Mouse (Mus musculus) ES-Bruce4 (cell line): ENCODE results near the gene Pbx1. TPM values are rescaled to one million over a fixed set of nuclear protein-coding genes. Genes with fewer than 3 reads are reported as not detected.

ENCODE experiments used
- H3K27ac ChIP-seq: 2 replicates; pipeline ENCODE4 v1.5.1; 2012; ENCODE audit warnings: low read length, inconsistent platforms; ENCODE audit not compliant: insufficient read depth
- H3K27me3 ChIP-seq: 2 replicates; pipeline ENCODE4 v1.6.1; 2012; ENCODE audit warnings: mild to moderate bottlenecking, low read length, inconsistent platforms; ENCODE audit not compliant: control insufficient read depth, poor library complexity, insufficient read depth, severe bottlenecking
- H3K36me3 ChIP-seq: 2 replicates; pipeline ENCODE4 v1.6.1; 2012; ENCODE audit warnings: inconsistent platforms, mild to moderate bottlenecking, low read length, moderate library complexity; ENCODE audit not compliant: control insufficient read depth, poor library complexity, insufficient read depth, severe bottlenecking
- H3K4me1 ChIP-seq: one replicate; pipeline ENCODE4 v1.8.1; 2011; ENCODE audit warnings: low read length; ENCODE audit not compliant: control insufficient read depth, insufficient read depth
- H3K4me3 ChIP-seq: 2 replicates; pipeline ENCODE4 v1.5.1; 2011; ENCODE audit warnings: low read depth, mild to moderate bottlenecking, low read length
- H3K9ac ChIP-seq: 2 replicates; pipeline ENCODE4 v1.6.1; 2012; ENCODE audit warnings: low read depth, mild to moderate bottlenecking, inconsistent platforms; ENCODE audit not compliant: poor library complexity, severe bottlenecking
- H3K9me3 ChIP-seq: replicated peaks from 2 replicates; pipeline ENCODE4 v1.6.1; 2012; ENCODE audit warnings: mild to moderate bottlenecking, low read length, inconsistent platforms; ENCODE audit not compliant: control insufficient read depth, poor library complexity, insufficient read depth, severe bottlenecking
- CTCF ChIP-seq: IDR thresholded peaks from one replicate; pipeline ENCODE4 v1.8.1; 2011; ENCODE audit warnings: low read depth, low read length
- EP300 ChIP-seq: IDR thresholded peaks from 2 replicates; pipeline ENCODE4 v1.6.1; 2011; ENCODE audit warnings: low read depth, low read length; ENCODE audit not compliant: insufficient read depth
- POLR2A ChIP-seq: IDR thresholded peaks from one replicate; pipeline ENCODE4 v1.8.1; 2011; ENCODE audit warnings: low read length; ENCODE audit not compliant: insufficient read depth
- polyA plus RNA-seq: library from polyadenylated mRNA; stranded (reverse); fragments of >200 nt; gene quantifications from 2 replicates; pipeline ENCODE4 v1.2.4, GENCODE M21; 2011; ENCODE audit warnings: low read depth; ENCODE audit not compliant: missing spikeins, insufficient read depth, insufficient read length

The Pbx1 gene
- polyA plus RNA-seq, 1 experiment = 28.0 TPM

- TF ChIP-seq EP300 (no peak), CTCF (no peak), POLR2A (no peak)
- H3K27me3 ChIP-seq = no peaks in the 10 kb centered on the region
- H3K27ac ChIP-seq = no peak overlapping the region
- H3K9ac ChIP-seq = no peak overlapping the region
- H3K4me1 ChIP-seq = no peaks in the 10 kb centered on the region
- no peaks in the 10 kb centered on the region for H3K9me3 ChIP-seq
- no peaks in the 10 kb centered on the region for H3K36me3 ChIP-seq
- H3K4me3 ChIP-seq = no peak overlapping the region
Observed at GRCm38 (mm10) chr1:168245539-168245938, 186.5 kb downstream of the Pbx1 start.

GRCm38 (mm10) chr1:168243759-168244158 is 188.3 kb downstream of the Pbx1 start:
- TF ChIP-seq EP300 (no peak), POLR2A (no peak), CTCF (no peak)

GRCm38 (mm10) chr1:168243068-168243467 is 189.0 kb downstream of the Pbx1 start:
- no peaks in the 10 kb centered on the region for H3K36me3 ChIP-seq
- no peak overlapping the region for H3K27ac ChIP-seq
- no peak overlapping the region for H3K4me3 ChIP-seq
- no peaks in the 10 kb centered on the region for H3K27me3 ChIP-seq
- TF ChIP-seq POLR2A (no peak), CTCF (no peak), EP300 (no peak)
- no peak overlapping the region for H3K9ac ChIP-seq
- H3K9me3 ChIP-seq = no peaks in the 10 kb centered on the region
- H3K4me1 ChIP-seq = no peaks in the 10 kb centered on the region

More at GRCm38 (mm10) chr1:168243759-168244158, 188.3 kb downstream of the Pbx1 start:
- Histone ChIP-seq H3K9ac (no peak overlapping the region), H3K9me3 (no peaks in the 10 kb centered on the region), H3K27me3 (no peaks in the 10 kb centered on the region), H3K4me1 (no peaks in the 10 kb centered on the region), H3K36me3 (no peaks in the 10 kb centered on the region), H3K4me3 (no peak overlapping the region), H3K27ac (no peak overlapping the region)

GRCm38 (mm10) chr1:168241316-168241715 is 190.8 kb downstream of the Pbx1 start:
- H3K4me3 ChIP-seq = no peak overlapping the region
- no peak overlapping the region for H3K9ac ChIP-seq
- H3K27me3 ChIP-seq = no peaks in the 10 kb centered on the region
- no peak for TF ChIP-seq EP300
- TF ChIP-seq POLR2A = no peak
- no peak for TF ChIP-seq CTCF
- H3K27ac ChIP-seq = no peak overlapping the region
- H3K4me1 ChIP-seq = no peaks in the 10 kb centered on the region
- no peaks in the 10 kb centered on the region for H3K9me3 ChIP-seq
- H3K36me3 ChIP-seq = no peaks in the 10 kb centered on the region

- Histone ChIP-seq H3K36me3 (no peaks in the 10 kb centered on the region), H3K27me3 (no peaks in the 10 kb centered on the region), H3K4me3 (no peak overlapping the region), H3K9me3 (no peaks in the 10 kb centered on the region), H3K4me1 (no peaks in the 10 kb centered on the region), H3K9ac (no peak overlapping the region), H3K27ac (no peak overlapping the region)
- TF ChIP-seq EP300 (no peak), POLR2A (no peak), CTCF (no peak)
Observed at GRCm38 (mm10) chr1:168240846-168241245, 191.2 kb downstream of the Pbx1 start.

GRCm38 (mm10) chr1:168240386-168240785 is 191.7 kb downstream of the Pbx1 start:
- H3K27me3 ChIP-seq = no peaks in the 10 kb centered on the region
- no peaks in the 10 kb centered on the region for H3K36me3 ChIP-seq
- H3K4me3 ChIP-seq = no peak overlapping the region
- no peaks in the 10 kb centered on the region for H3K4me1 ChIP-seq
- no peak overlapping the region for H3K27ac ChIP-seq
- no peak overlapping the region for H3K9ac ChIP-seq
- no peaks in the 10 kb centered on the region for H3K9me3 ChIP-seq
- TF ChIP-seq CTCF (no peak), POLR2A (no peak), EP300 (no peak)
